Mouse (Mus musculus) gastrocnemius, postnatal 4 days (tissue): ENCODE measurements around the gene Dus3l. TPM values are rescaled to one million over a fixed set of nuclear protein-coding genes. Genes with fewer than 3 reads are reported as not detected.

Experiments
- DNase-seq, 2 experiments: peaks; one replicate each; pipeline ENCODE4 v3.0.0; 2021 to 2022; ENCODE audit warnings: low spot score in 2 of 2, mixed read lengths in 2 of 2
- total RNA-seq, 2 experiments: library from RNA; stranded (reverse); gene quantifications; 2 replicates each; pipeline ENCODE4 v1.2.3; 2021

Gene Dus3l
- total RNA-seq, 2 experiments from 2014 or later: 21.6 to 21.7 TPM

- peak in 1 of 2 experiments; percentile 33 for DNase-seq
Measured at GRCm38 (mm10) chr17:56753452-56753851, 11.1 kb upstream of the Dus3l start.

GRCm38 (mm10) chr17:56754271-56755185, 10.0 kb upstream of the Dus3l start:
- DNase-seq: no peak

- DNase-seq: peak in 1 of 2 experiments; percentile 33
Measured at GRCm38 (mm10) chr17:56756703-56757399, 7.7 kb upstream of the Dus3l start.

- peak; percentile 60 to 82 for DNase-seq
Measured at GRCm38 (mm10) chr17:56757416-56758123, 7.0 kb upstream of the Dus3l start, which contains the start of gene Nrtn. Gene Nrtn, minus strand, starts transcription at chr17:56757530.

- peak; percentile 41 to 53 for DNase-seq
Measured at GRCm38 (mm10) chr17:56758132-56758531, 6.4 kb upstream of the Dus3l start.

GRCm38 (mm10) chr17:56759261-56759660, 5.3 kb upstream of the Dus3l start:
- no peak for DNase-seq

GRCm38 (mm10) chr17:56761077-56761476, 3.5 kb upstream of the Dus3l start:
- no peak for DNase-seq

GRCm38 (mm10) chr17:56761991-56762410, 2.6 kb upstream of the Dus3l start:
- DNase-seq: peak; percentile 79 to 91

GRCm38 (mm10) chr17:56762769-56763731, 1.5 kb upstream of the Dus3l start:
- no peak for DNase-seq

- DNase-seq: no peak
Measured at GRCm38 (mm10) chr17:56763741-56764250, 761 bp upstream of the Dus3l start.

GRCm38 (mm10) chr17:56765431-56765830, 874 bp downstream of the Dus3l start:
- DNase-seq: no peak

- DNase-seq: no peak
Measured at GRCm38 (mm10) chr17:56766631-56767405, 2.3 kb downstream of the Dus3l start.

GRCm38 (mm10) chr17:56767531-56768135, 3.1 kb downstream of the Dus3l start:
- no peak for DNase-seq

GRCm38 (mm10) chr17:56768941-56769340, 4.4 kb downstream of the Dus3l start:
- DNase-seq: no peak

GRCm38 (mm10) chr17:56769950-56770349, 5.4 kb downstream of the Dus3l start, which contains the start of gene Prr22:
Gene Prr22, plus strand, starts transcription at chr17:56770250.
- DNase-seq: no peak

GRCm38 (mm10) chr17:56777568-56777967, 13.0 kb downstream of the Dus3l start:
- DNase-seq: no peak

- DNase-seq: no peak
Measured at GRCm38 (mm10) chr17:56778779-56779362, 14.3 kb downstream of the Dus3l start.

- DNase-seq: no peak
Measured at GRCm38 (mm10) chr17:56780291-56780978, 15.9 kb downstream of the Dus3l start.
